Mouse (Mus musculus) embryonic facial prominence, embryonic 11.5 days (tissue): Measurements from ENCODE around the gene Gm11172. TPM values are rescaled to one million over a fixed set of nuclear protein-coding genes. Genes with fewer than 3 reads are reported as not detected.
"Not testable (repeated sequence)": the region's sequence is repeated elsewhere in the genome, so short reads cannot be mapped to it uniquely, and the experiment has no call there.

Experiments used
- ATAC-seq: fragments of 200-750 bp; cut with Nextera tagmentation; replicated peaks from 2 replicates; pipeline ENCODE4 v1.8.0; 2017; ENCODE audit warnings: low read depth; ENCODE audit not compliant: insufficient number of reproducible peaks, low FRiP score, low TSS enrichment
- DNase-seq: peaks from one replicate; pipeline ENCODE4 v3.0.0-alpha.2; 2015; ENCODE audit warnings: low spot score
- H3K27ac ChIP-seq: fragments of 300-500 bp; sonication (generic); replicated peaks from 2 replicates; pipeline ENCODE4 v1.5.1; 2014; ENCODE audit warnings: mild to moderate bottlenecking, low read depth, low read length, control low read depth
- H3K27me3 ChIP-seq: fragments of 300-500 bp; sonication (generic); 2 replicates; pipeline ENCODE4 v1.6.1; 2014; ENCODE audit warnings: mild to moderate bottlenecking, low read length, moderate library complexity, mixed read lengths; ENCODE audit not compliant: control insufficient read depth, insufficient read depth
- H3K36me3 ChIP-seq: fragments of 300-500 bp; sonication (generic); replicated peaks from 2 replicates; pipeline ENCODE4 v1.6.1; 2014; ENCODE audit warnings: low read depth, mild to moderate bottlenecking, low read length, moderate library complexity, mixed read lengths; ENCODE audit not compliant: control insufficient read depth, insufficient read depth
- H3K4me1 ChIP-seq: fragments of 300-500 bp; sonication (generic); 2 replicates; pipeline ENCODE4 v1.6.1; 2014; ENCODE audit warnings: low read length, mixed read lengths; ENCODE audit not compliant: control insufficient read depth, insufficient read depth
- H3K4me2 ChIP-seq: fragments of 300-500 bp; sonication (generic); 2 replicates; pipeline ENCODE4 v1.6.1; 2014; ENCODE audit warnings: low read depth, mild to moderate bottlenecking, control low read depth, low read length, moderate library complexity
- H3K4me3 ChIP-seq: fragments of 300-500 bp; sonication (generic); 2 replicates; pipeline ENCODE4 v1.5.1; 2014; ENCODE audit warnings: low read depth, low read length, control low read depth
- H3K9ac ChIP-seq: fragments of 300-500 bp; sonication (generic); replicated peaks from 2 replicates; pipeline ENCODE4 v1.6.1; 2014; ENCODE audit warnings: mild to moderate bottlenecking, control low read depth, low read length
- H3K9me3 ChIP-seq: fragments of 300-500 bp; sonication (generic); replicated peaks from 2 replicates; pipeline ENCODE4 v1.6.1; 2016; ENCODE audit warnings: mild to moderate bottlenecking, low read length, inconsistent platforms, mixed read lengths; ENCODE audit not compliant: control insufficient read depth
- WGBS: fragments of 180-500 bp; shearing (Covaris S2); extraction: QIAGEN DNeasy Blood & Tissue Kit; methylation state at CpG from one replicate; pipeline ENCODE4 v1.1.7; 2014; 5-methylcytosine and 5-hydroxymethylcytosine counted together
- polyA plus RNA-seq: library from polyadenylated mRNA; unstranded; fragments of >200 nt; fragmentation: Nextera tagmentation; extraction: Ambion mirVana; gene quantifications from 2 replicates; pipeline ENCODE4 v1.2.1, GENCODE M21; 2014

Gene Gm11172
- polyA plus RNA-seq, 1 experiment from 2014 or later: not detected

GRCm38 (mm10) chr16:10786782-10787547, 25.8 kb upstream of the Gm11172 start:
- Histone ChIP-seq H3K4me3 (no peak overlapping the region), H3K4me1 (peaks cover 4% of the 10 kb centered on the region; the same call in 1 of the 2 replicates), H3K4me2 (no peak overlapping the region; the same call in 1 of the 2 replicates), H3K27me3 (no peaks in the 10 kb centered on the region; the same call in 1 of the 2 replicates), H3K27ac (no peak overlapping the region), H3K9ac (no peak overlapping the region; the same call in 1 of the 2 replicates), H3K36me3 (no peaks in the 10 kb centered on the region), H3K9me3 (no peaks in the 10 kb centered on the region)
- 58% methylated on average over 4 of the region's 4 CpGs for WGBS
- DNase-seq: no peak
- ATAC-seq: no peak

DNA sequence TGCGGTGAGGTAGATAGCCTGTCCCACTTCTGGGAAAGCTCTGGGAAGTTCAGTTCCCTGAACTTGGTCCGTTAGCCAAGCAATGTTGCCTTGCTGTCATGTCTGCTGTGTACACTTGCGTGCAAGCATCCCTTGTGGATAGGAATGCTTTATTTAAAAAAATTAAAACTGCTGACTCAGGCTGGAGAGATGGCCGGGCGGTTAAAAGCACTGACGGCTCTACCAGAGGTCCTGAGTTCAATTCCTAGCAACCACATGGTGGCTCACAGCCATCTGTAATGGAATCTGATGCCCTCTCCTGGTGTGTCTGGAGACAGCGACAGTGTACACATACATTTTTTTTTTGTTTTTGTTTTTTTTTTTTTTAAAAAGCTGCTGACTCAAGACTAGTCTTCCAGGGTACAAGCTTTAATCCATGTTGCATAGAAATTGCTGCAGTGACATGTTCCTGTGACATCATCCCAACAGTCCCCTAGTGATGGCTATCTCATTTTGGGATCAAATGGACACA, 25.1 kb upstream of the Gm11172 start:
- Histone ChIP-seq H3K27ac (no peak overlapping the region), H3K27me3 (no peaks in the 10 kb centered on the region; the same call in 1 of the 2 replicates), H3K4me2 (no peak overlapping the region), H3K9me3 (no peaks in the 10 kb centered on the region), H3K4me3 (no peak overlapping the region), H3K9ac (no peak overlapping the region), H3K36me3 (no peaks in the 10 kb centered on the region), H3K4me1 (peaks cover under 1% of the 10 kb centered on the region; the same call in 1 of the 2 replicates)
- DNase-seq: no peak
- WGBS: 81% methylated on average over 7 of the region's 7 CpGs
- ATAC-seq: no peak

GRCm38 (mm10) chr16:10788271-10788670, 24.4 kb upstream of the Gm11172 start, which contains the start of gene Tnp2:
Tnp2 (minus strand) TSS chr16:10788660.
- H3K4me1 ChIP-seq: no peaks in the 10 kb centered on the region; the same call in 1 of the 2 replicates
- no peaks in the 10 kb centered on the region for H3K9me3 ChIP-seq
- no peak within 1 kb of the TSS for H3K4me2 ChIP-seq
- no peak within 1 kb of the TSS for H3K4me3 ChIP-seq
- DNase-seq (no peak), ATAC-seq (no peak)
- no peaks in the 10 kb centered on the region for H3K36me3 ChIP-seq
- H3K9ac ChIP-seq: no peak within 1 kb of the TSS
- WGBS: 51% methylated on average over 16 of the region's 16 CpGs
- no peaks in the 10 kb centered on the region; the same call in 1 of the 2 replicates for H3K27me3 ChIP-seq
- H3K27ac ChIP-seq: no peak within 1 kb of the TSS

GRCm38 (mm10) chr16:10788866-10789265, 23.8 kb upstream of the Gm11172 start:
- no peak for DNase-seq
- no peak overlapping the region for H3K9ac ChIP-seq
- H3K27me3 ChIP-seq: no peaks in the 10 kb centered on the region
- no peak overlapping the region for H3K27ac ChIP-seq
- no peak overlapping the region for H3K4me2 ChIP-seq
- H3K4me3 ChIP-seq: no peak overlapping the region
- WGBS: 57% methylated on average over 4 of the region's 4 CpGs
- no peaks in the 10 kb centered on the region for H3K9me3 ChIP-seq
- no peaks in the 10 kb centered on the region for H3K36me3 ChIP-seq
- no peak for ATAC-seq
- H3K4me1 ChIP-seq: no peaks in the 10 kb centered on the region

DNA sequence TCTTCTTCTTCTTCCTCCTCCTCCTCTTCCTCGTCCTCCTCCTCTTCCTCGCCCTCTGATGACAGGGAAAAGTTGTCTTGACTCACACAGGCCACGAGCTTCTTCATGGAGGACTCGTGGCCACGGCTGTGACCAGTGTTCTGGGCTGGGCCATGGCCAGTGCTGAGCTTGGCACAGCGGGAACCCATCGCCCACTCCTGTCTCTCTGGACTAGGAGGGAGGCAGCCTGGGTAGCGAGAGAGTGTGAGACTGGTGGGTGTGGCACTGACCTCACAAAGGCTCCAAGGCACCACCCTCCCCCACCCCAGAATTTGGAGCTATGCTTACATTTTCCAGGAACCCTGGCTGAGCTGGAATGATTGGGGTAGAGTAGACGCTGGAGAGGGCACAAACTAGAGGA, 22.0 kb upstream of the Gm11172 start, which contains the start of gene Prm3:
Gene Prm3, minus strand, starts transcription at position 213 of the 400 bp plus-strand sequence.
- Histone ChIP-seq H3K36me3 (no peaks in the 10 kb centered on the region), H3K27me3 (no peaks in the 10 kb centered on the region), H3K9ac (no peak within 1 kb of the TSS), H3K9me3 (no peaks in the 10 kb centered on the region), H3K4me2 (no peak within 1 kb of the TSS), H3K27ac (no peak within 1 kb of the TSS), H3K4me1 (no peaks in the 10 kb centered on the region), H3K4me3 (no peak within 1 kb of the TSS)
- DNase-seq (no peak), ATAC-seq (no peak)
- WGBS: 76% methylated on average over 9 of the region's 9 CpGs

GRCm38 (mm10) chr16:10796034-10796433, 16.7 kb upstream of the Gm11172 start, which contains the start of gene Prm2:
Prm2 (minus strand) TSS chr16:10796134.
- H3K9ac ChIP-seq: no peak within 1 kb of the TSS
- 77% methylated on average over 6 of the region's 6 CpGs for WGBS
- no peak within 1 kb of the TSS for H3K4me2 ChIP-seq
- DNase-seq (no peak), ATAC-seq (no peak)
- H3K4me1 ChIP-seq: no peaks in the 10 kb centered on the region
- H3K27ac ChIP-seq: no peak within 1 kb of the TSS
- H3K9me3 ChIP-seq: no peaks in the 10 kb centered on the region
- H3K36me3 ChIP-seq: no peaks in the 10 kb centered on the region
- H3K27me3 ChIP-seq: no peaks in the 10 kb centered on the region; the same call in 1 of the 2 replicates
- no peak within 1 kb of the TSS for H3K4me3 ChIP-seq

- H3K9me3 ChIP-seq, H3K4me2 ChIP-seq, H3K36me3 ChIP-seq, H3K9ac ChIP-seq, H3K27me3 ChIP-seq, DNase-seq, H3K4me3 ChIP-seq, H3K4me1 ChIP-seq, ATAC-seq, H3K27ac ChIP-seq: not testable (repeated sequence)
- 88% methylated on average over 3 of the region's 3 CpGs for WGBS
Measured at GRCm38 (mm10) chr16:10802420-10802819, 10.3 kb upstream of the Gm11172 start.
